Mouse (Mus musculus) ES-Bruce4 (cell line): ENCODE results near the gene Cs. TPM values are rescaled to one million over a fixed set of nuclear protein-coding genes. Genes with fewer than 3 reads are reported as not detected.
A peak's percentile ranks its signal among the peaks of the same experiment; 100 is the strongest.
"Not testable (repeated sequence)": the region's sequence is repeated elsewhere in the genome, so short reads cannot be mapped to it uniquely, and the experiment has no call there.

Experiments
- H3K27ac ChIP-seq: 2 replicates; pipeline ENCODE4 v1.5.1; 2012; ENCODE audit warnings: low read length, inconsistent platforms; ENCODE audit not compliant: insufficient read depth
- H3K27me3 ChIP-seq: 2 replicates; pipeline ENCODE4 v1.6.1; 2012; ENCODE audit warnings: mild to moderate bottlenecking, low read length, inconsistent platforms; ENCODE audit not compliant: control insufficient read depth, poor library complexity, insufficient read depth, severe bottlenecking
- H3K36me3 ChIP-seq: 2 replicates; pipeline ENCODE4 v1.6.1; 2012; ENCODE audit warnings: inconsistent platforms, mild to moderate bottlenecking, low read length, moderate library complexity; ENCODE audit not compliant: control insufficient read depth, poor library complexity, insufficient read depth, severe bottlenecking
- H3K4me1 ChIP-seq: one replicate; pipeline ENCODE4 v1.8.1; 2011; ENCODE audit warnings: low read length; ENCODE audit not compliant: control insufficient read depth, insufficient read depth
- H3K4me3 ChIP-seq: 2 replicates; pipeline ENCODE4 v1.5.1; 2011; ENCODE audit warnings: low read depth, mild to moderate bottlenecking, low read length
- H3K9ac ChIP-seq: 2 replicates; pipeline ENCODE4 v1.6.1; 2012; ENCODE audit warnings: low read depth, mild to moderate bottlenecking, inconsistent platforms; ENCODE audit not compliant: poor library complexity, severe bottlenecking
- H3K9me3 ChIP-seq: replicated peaks from 2 replicates; pipeline ENCODE4 v1.6.1; 2012; ENCODE audit warnings: mild to moderate bottlenecking, low read length, inconsistent platforms; ENCODE audit not compliant: control insufficient read depth, poor library complexity, insufficient read depth, severe bottlenecking
- CTCF ChIP-seq: IDR thresholded peaks from one replicate; pipeline ENCODE4 v1.8.1; 2011; ENCODE audit warnings: low read depth, low read length
- EP300 ChIP-seq: IDR thresholded peaks from 2 replicates; pipeline ENCODE4 v1.6.1; 2011; ENCODE audit warnings: low read depth, low read length; ENCODE audit not compliant: insufficient read depth
- POLR2A ChIP-seq: IDR thresholded peaks from one replicate; pipeline ENCODE4 v1.8.1; 2011; ENCODE audit warnings: low read length; ENCODE audit not compliant: insufficient read depth
- polyA plus RNA-seq: library from polyadenylated mRNA; stranded (reverse); fragments of >200 nt; gene quantifications from 2 replicates; pipeline ENCODE4 v1.2.4, GENCODE M21; 2011; ENCODE audit warnings: low read depth; ENCODE audit not compliant: missing spikeins, insufficient read depth, insufficient read length

Cs gene
- polyA plus RNA-seq: 197 and 202 TPM in 2 replicates

DNA sequence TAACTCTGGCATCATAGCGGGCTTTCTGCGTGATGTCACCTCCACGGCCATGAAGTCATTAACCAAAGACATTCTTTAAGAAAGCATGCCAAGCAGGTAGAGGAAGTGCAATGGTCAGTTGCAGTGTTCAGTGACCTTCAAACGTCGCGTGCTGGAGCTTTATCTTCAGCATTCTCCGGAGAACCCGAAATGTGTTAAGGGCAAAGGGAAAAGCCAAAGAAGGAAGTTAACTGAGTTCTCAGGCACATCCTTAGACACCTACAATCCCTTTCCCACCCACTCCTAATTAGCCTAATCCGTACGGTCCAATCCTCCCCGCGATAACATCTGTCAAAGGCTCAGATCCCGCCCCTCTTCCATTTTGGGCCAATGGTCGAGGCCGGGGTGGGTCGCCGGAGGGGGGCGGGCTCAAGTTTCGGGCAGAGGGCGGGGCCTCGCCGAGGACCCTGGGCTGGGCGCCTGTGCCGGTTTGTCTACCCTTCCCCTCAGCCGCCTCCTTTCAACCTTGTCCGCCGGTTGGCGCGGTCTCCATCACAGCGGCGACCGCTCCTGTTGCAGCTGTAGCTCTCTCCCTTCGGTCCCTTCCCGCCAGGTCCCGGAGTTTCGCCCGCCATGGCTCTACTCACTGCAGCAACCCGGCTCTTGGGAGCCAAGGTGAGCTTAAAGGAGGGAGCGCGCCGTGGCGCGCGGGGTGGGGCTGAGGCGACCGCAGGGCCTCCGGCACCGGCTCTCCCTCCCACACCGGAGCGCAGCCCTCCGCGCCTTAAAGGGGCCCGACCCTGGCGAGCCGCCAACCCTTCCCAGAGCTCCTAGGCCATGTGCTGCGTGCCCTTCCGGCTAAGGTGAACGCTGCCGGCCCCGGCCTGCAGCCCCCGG, at the start of gene Cs:
Cs (plus strand) TSS at position 429 of the 876 bp plus-strand sequence.
- Histone ChIP-seq H3K9me3 (no peaks in the 10 kb centered on the region), H3K27me3 (no peaks in the 10 kb centered on the region), H3K27ac (peak within 1 kb of the TSS; percentile 77), H3K36me3 (peaks cover 21% of the 10 kb centered on the region), H3K4me1 (no peaks in the 10 kb centered on the region), H3K4me3 (peak within 1 kb of the TSS; percentile 99), H3K9ac (peak within 1 kb of the TSS; percentile 92)
- TF ChIP-seq POLR2A: peak; percentile 88
- no peak for TF ChIP-seq EP300
- no peak for TF ChIP-seq CTCF

DNA sequence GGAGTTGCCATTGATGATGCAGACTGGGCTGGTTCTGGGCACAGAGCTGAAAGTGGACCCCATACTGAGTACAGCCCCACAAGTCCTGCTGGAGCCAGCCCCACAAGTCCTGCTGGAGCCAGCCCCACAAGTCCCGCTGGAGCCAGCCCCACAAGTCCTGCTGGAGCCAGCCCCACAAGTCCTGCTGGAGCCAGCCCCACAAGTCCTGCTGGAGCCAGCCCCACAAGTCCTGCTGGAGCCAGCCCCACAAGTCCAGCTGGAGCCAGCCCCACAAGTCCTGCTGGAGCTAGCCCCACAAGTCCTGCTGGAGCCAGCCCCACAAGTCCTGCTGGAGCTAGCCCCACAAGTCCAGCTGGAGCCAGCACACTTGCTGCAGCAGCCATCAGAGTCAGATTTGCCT, 46.9 kb upstream of the Cs start:
- H3K4me3 ChIP-seq, H3K9ac ChIP-seq, H3K27ac ChIP-seq, H3K9me3 ChIP-seq, H3K27me3 ChIP-seq, H3K4me1 ChIP-seq: not testable (repeated sequence)
- H3K36me3 ChIP-seq: peaks cover 24% of the 10 kb centered on the region

DNA sequence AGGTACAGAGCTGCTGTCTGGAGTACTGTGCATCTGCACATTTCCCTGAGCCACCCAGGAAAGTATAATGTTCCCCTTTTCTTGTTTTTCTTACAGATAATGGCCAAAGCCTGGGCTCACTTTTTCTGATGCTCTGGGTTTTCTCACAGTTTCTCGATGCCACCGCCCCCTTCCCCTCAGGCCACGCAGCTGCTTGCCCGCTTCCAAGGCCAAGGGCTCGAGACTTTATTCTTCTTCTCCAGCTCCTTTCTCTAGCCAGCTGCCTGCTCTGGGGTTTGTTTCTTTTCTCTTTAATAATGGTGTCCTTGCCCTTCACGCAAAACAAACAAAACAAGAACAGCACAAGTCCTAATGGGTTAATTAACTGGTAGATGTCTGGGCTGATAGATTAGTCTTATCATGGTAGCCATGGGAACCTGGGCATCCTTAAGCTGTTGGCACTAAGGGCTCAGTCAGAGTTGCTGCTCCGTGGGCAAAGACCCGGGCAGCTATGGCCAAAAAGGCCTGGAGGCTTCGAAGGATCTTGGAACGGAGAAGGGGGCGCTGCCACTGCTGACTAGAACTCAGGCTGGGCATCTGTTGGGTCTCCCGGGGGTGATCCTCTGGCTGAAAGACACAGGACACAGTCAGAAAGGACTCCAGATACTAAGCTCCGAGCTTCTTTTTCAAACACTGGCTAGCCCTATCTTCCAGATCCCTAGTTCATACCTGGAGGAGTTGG, 41.0 kb upstream of the Cs start:
- Histone ChIP-seq H3K9ac (no peak overlapping the region), H3K9me3 (no peaks in the 10 kb centered on the region), H3K4me1 (no peaks in the 10 kb centered on the region), H3K36me3 (peaks cover 7% of the 10 kb centered on the region), H3K27ac (no peak overlapping the region), H3K27me3 (no peaks in the 10 kb centered on the region), H3K4me3 (no peak overlapping the region)
- no peak for TF ChIP-seq EP300

DNA sequence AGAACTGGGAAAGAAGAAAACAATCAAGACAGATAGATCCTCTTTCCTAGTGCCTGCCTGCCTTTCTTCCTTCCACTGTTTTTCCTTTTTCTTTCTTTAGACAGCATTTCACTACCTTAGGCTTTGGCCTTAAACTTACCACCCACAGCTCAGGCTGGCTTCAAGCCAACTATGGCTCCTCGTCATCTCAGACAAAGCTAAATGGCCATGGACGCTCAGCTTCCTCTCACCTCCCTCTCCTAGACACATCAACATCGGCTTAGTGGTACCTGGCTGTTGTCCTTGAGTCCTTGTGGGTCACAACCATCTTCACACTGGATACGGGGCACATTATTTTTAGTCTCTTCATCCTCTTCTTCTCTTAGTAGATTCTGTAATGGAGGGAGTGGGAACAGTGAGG, 40.3 kb upstream of the Cs start:
- TF ChIP-seq EP300 (no peak), CTCF (no peak), POLR2A (no peak)
- no peaks in the 10 kb centered on the region; the same call in 1 of the 2 replicates for H3K36me3 ChIP-seq
- H3K27me3 ChIP-seq: no peaks in the 10 kb centered on the region
- H3K4me3 ChIP-seq: peak overlapping the region; percentile 34
- no peaks in the 10 kb centered on the region for H3K4me1 ChIP-seq
- no peak overlapping the region for H3K27ac ChIP-seq
- H3K9me3 ChIP-seq: no peaks in the 10 kb centered on the region
- peak overlapping the region; percentile 9; the same call in 1 of the 2 replicates for H3K9ac ChIP-seq

DNA sequence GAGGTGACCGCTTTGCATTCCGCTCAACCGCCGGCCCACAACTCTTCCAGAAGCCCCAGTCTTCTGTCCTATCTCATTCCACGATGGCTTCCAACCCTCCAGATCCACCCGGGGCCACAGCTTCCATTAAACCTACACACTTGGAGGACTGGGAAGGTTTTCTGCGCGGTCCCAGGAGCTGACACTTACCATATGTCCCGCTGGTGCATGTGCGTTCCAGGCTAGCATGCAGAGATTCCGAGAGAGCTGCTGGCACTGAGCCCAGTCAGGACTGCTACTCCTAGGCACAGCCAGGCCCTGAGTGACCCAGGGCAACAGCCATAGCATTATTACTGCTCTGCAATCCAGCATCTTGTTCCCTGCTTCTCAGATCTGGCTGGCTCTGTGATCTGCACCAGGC, 39.9 kb upstream of the Cs start:
- Histone ChIP-seq H3K4me3 (peak overlapping the region; percentile 34), H3K27ac (no peak overlapping the region)
- no peak for TF ChIP-seq EP300
- no peak for TF ChIP-seq POLR2A
- no peak for TF ChIP-seq CTCF

DNA sequence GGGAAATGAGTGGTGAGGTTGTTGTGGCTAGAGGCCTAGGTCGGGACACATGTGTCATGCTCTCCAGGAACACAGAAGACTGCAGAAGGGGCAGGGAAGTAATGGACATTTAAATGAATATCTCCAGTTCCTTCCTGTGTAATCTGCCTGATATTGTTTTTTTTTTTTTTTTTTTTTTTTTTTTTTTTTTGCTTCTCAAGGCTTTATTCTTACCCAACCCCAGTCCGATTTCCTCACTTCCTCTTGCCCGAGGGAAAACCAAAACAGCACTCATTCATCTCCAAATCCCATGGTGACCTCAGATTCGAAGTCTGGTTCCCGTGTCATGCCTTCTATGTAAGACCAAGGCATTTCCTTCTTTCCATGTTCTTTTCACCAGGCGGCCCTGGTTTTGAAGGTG, 39.3 kb upstream of the Cs start:
- Histone ChIP-seq H3K27me3 (no peaks in the 10 kb centered on the region), H3K27ac (no peak overlapping the region), H3K9me3 (no peaks in the 10 kb centered on the region), H3K9ac (peak overlapping the region; percentile 9; the same call in 1 of the 2 replicates), H3K36me3 (no peaks in the 10 kb centered on the region), H3K4me1 (no peaks in the 10 kb centered on the region), H3K4me3 (peak overlapping the region; percentile 34; the same call in 1 of the 2 replicates)
- TF ChIP-seq EP300: no peak
- TF ChIP-seq CTCF: no peak
- TF ChIP-seq POLR2A: no peak

More for the DNA sequence above, 39.9 kb upstream of the Cs start:
- Histone ChIP-seq H3K9me3 (no peaks in the 10 kb centered on the region), H3K36me3 (no peaks in the 10 kb centered on the region; the same call in 1 of the 2 replicates), H3K9ac (peak overlapping the region; percentile 9; the same call in 1 of the 2 replicates), H3K27me3 (no peaks in the 10 kb centered on the region), H3K4me1 (no peaks in the 10 kb centered on the region)
